Mouse (Mus musculus) spleen, postnatal 14 days (tissue): Measurements from ENCODE around the gene Azi2.

Source experiments
- DNase-seq, 2 experiments: peaks; one replicate each; pipeline ENCODE4 v3.0.0; 2021 to 2022; ENCODE audit warnings: low spot score in 2 of 2

Azi2 gene

DNA sequence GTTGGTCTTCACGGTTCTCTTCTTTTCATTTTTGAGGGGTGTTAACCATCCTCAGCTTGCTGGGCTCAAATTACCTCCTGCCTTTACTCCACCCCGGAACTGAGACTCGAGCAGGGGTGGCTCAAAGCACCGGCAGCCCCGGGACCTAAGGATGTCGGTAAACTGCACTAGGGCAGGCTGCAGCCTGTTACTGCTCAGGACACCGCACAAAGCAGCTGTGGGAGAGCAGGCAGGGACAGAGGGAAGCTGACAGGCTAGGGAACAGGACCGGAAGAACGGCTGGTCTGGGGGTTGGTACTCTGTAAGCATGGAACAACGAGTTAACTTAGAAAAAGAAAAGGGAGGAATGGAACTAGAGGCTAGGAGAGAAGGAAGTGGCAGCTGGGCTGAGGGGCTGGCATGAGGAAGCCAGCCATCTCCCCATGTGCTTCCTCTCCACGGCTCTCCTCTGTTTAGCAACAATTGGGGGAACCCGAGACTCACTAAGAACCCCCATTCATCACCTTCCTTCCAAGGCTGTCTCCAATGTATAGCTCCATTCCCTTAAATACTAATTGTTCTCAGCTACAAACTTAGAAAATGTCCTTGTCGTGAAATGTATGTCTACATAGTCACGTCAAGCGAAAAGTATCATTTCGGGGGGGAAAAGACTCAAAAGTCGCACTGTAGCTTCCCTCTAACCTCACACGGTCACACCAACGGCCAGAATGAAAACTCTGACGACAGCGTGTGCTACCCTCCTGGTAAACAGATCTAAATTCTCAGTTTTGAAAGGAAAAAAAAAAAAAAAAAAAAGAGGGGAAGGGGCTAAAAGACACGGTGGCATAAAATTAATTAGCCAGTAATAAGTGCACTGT lies 42.5 kb downstream of the Azi2 start:
- DNase-seq, result no peak

GRCm38 (mm10) chr9:118083834-118084233 lies 43.5 kb downstream of the Azi2 start:
- no peak for DNase-seq

DNA sequence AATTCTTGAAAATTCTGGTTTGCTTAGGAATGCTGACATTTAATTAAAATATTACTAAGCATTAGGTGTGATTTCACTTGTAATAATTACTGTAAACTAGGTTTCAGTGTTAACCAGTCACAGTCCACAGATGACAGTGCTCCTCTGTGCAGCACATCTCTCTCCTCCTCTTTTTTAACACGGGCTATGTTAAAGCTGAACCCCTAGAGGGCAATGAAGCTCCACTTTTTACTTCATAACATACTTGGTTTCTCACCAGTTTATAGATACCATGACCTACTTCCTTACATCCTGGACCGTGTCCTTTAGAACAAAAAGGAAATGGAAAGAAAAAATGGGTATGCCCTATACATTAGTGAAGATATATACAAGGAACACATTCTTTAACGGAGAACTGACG lies 59.1 kb downstream of the Azi2 start:
- no peak for DNase-seq

- DNase-seq, result no peak
Measured at GRCm38 (mm10) chr9:118100484-118100883, 60.2 kb downstream of the Azi2 start.

DNA sequence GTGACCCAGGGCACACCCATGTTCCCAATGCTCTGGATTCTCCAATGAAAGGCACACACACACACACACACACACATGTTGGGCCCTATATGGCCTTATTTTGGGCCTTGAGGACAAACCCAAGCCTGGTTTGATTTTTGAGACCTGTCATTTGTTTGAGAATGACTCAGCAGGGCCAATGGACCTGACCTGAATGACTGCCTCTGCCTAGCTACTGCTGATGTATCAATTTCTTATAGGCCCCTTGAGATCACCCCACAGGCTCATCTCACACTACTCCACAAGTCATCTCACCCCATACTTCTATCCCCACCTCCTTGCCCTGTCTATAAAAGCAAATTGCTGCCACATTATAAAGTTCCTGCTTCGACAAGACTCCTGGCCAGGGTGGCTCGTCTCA lies 61.5 kb downstream of the Azi2 start:
- no peak for DNase-seq

- no peak for DNase-seq
Measured at GRCm38 (mm10) chr9:118108527-118109011, 68.3 kb downstream of the Azi2 start.

- no peak for DNase-seq
Measured at GRCm38 (mm10) chr9:118109697-118110359, 69.5 kb downstream of the Azi2 start.

DNA sequence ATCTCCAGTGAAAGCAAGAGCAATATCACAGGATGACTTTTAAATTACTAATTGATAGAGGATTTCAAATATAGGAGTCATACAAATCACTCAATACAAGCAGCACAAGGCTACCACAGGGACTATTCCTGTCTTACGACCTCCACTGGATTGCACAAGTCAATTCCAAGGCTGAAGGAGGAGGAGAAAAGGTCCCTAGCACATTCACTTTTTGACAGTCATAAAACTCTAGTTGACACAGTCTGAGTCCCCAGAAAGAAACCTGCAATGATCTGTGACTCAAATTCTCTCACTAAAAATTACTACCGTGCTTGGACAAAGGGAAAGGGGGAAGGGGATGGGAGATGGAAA lies 70.0 kb downstream of the Azi2 start:
- DNase-seq, result no peak
